ENCODE assay signal across 7 mouse cellular contexts in the genomic region with DNA sequence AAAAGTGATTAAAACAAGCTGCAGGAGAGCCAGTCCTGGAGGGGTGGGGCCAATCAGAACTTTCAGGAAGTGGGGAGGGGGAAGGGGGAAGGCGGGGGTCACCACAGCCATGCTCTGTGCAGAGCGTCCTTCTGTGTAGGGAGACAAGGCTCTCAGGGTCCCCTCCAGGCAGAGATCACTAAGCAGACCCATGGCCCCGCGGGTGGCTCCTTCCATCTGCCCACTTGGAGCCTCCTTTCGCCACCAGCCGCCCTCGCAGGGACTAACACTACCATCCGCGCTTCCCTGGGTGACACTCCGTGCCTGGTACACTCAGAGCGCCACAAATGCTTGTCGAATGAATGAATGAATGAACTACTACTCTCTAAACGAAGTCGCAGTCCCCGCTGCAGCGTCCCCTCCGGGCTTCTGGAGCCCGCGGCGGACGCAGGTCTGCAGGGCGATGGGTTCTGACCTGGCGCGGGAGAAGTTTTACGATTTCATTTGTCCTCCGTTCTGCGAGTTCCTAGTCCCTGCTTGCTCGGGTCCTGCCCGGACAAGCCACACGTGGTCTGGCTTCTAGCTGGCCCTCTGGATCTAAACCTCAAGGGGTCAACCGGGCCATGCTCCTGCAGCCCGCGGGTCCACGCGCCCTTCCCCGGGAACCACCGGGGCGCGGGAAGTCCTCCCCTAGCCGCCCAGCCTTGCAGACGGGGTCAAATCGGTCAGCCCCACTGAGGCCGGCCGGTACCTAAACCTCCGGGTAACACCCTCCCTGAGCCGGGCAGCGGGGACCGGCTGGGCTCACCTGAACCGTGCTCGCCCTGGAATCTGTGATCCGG. TPM values are rescaled to one million over a fixed set of nuclear protein-coding genes. Genes with fewer than 3 reads are reported as not detected.
DNase-seq lines count a peak whose midpoint lies in the region; ATAC-seq and TF ChIP-seq lines count a peak whose summit lies in the region.

No protein-coding gene starts in this region.

- H3K4me2 ChIP-seq in lung, postnatal 0 days (replicated peaks; ENCODE audit: low read depth, low read length), result peak overlapping the region; percentile 100
- peak overlapping the region; percentile 69 for H3K4me2 ChIP-seq in liver, embryonic 12.5 days
- H3K4me2 ChIP-seq in stomach, embryonic 15.5 days, result peak overlapping the region; percentile 88

- no peak overlapping the region for H3K27ac ChIP-seq in lung, postnatal 0 days (ENCODE audit: low read length)
- peak overlapping the region; percentile 33; the same call in 1 of the 2 replicates for H3K27ac ChIP-seq in liver, embryonic 12.5 days
- H3K27ac ChIP-seq in stomach, embryonic 15.5 days, result peak overlapping the region; percentile 93

- H3K4me3 ChIP-seq in lung, postnatal 0 days (ENCODE audit: low read depth, low read length), result peak overlapping the region; percentile 56
- H3K4me3 ChIP-seq in liver, embryonic 12.5 days, result peak overlapping the region; percentile 55
- H3K4me3 ChIP-seq in stomach, embryonic 15.5 days (replicated peaks), result peak overlapping the region; percentile 71

- H3K9me3 ChIP-seq in lung, postnatal 0 days (ENCODE audit: low read length), result no peaks in the 10 kb centered on the region
- H3K9me3 ChIP-seq in liver, embryonic 12.5 days (replicated peaks), result no peaks in the 10 kb centered on the region
- H3K9me3 ChIP-seq in stomach, embryonic 15.5 days, result no peaks in the 10 kb centered on the region

- TF ChIP-seq EP300 in lung, postnatal 0 days (IDR thresholded peaks at IDR 0.05), result no peak

- H3K9ac ChIP-seq in lung, postnatal 0 days (replicated peaks; ENCODE audit: low read depth), result peak overlapping the region; percentile 51
- peak overlapping the region; percentile 47 for H3K9ac ChIP-seq in liver, embryonic 12.5 days
- peak overlapping the region; percentile 73 for H3K9ac ChIP-seq in stomach, embryonic 15.5 days

- H3K27me3 ChIP-seq in lung, postnatal 0 days (replicated peaks; ENCODE audit: insufficient read depth, low read length), result peaks cover 6% of the 10 kb centered on the region; the same call in 1 of the 2 replicates
- peaks cover 74% of the 10 kb centered on the region for H3K27me3 ChIP-seq in liver, embryonic 12.5 days (replicated peaks)
- no peaks in the 10 kb centered on the region for H3K27me3 ChIP-seq in stomach, embryonic 15.5 days (replicated peaks)

- H3K36me3 ChIP-seq in lung, postnatal 0 days (ENCODE audit: insufficient read depth, low read length), result no peaks in the 10 kb centered on the region
- H3K36me3 ChIP-seq in liver, embryonic 12.5 days, result no peaks in the 10 kb centered on the region
- H3K36me3 ChIP-seq in stomach, embryonic 15.5 days, result no peaks in the 10 kb centered on the region

- ATAC-seq in lung, postnatal 0 days, result peak; percentile 3
- ATAC-seq in liver, embryonic 12.5 days, result no peak
- ATAC-seq in stomach, embryonic 15.5 days (ENCODE audit: insufficient read depth, low FRiP score, low read depth), result peak; percentile 48
- no peak for ATAC-seq in erythroid progenitor cell, adult 5-6 weeks (replicated peaks; ENCODE audit: low FRiP score, poor library complexity, severe bottlenecking)

- H3K4me1 ChIP-seq in lung, postnatal 0 days (ENCODE audit: insufficient read depth, low read depth, low read length), result peaks cover 21% of the 10 kb centered on the region
- 0 out of 2 replicates have a peak, but pooled peaks cover 11% of the 10 kb centered on the region for H3K4me1 ChIP-seq in liver, embryonic 12.5 days
- H3K4me1 ChIP-seq in stomach, embryonic 15.5 days, result peaks cover 51% of the 10 kb centered on the region

- DNase-seq in lung, postnatal 0 days (ENCODE audit: low spot score), result no peak
- no peak for DNase-seq in lung, postnatal 36 days
- DNase-seq in embryo, embryonic 10 days (ENCODE audit: low spot score), result peak; percentile 64
- peak; percentile 50 for DNase-seq in heart, postnatal 4 days

- WGBS in lung, postnatal 0 days, result under 1% methylated on average over 46 of the region's 51 CpGs
- 2% methylated on average over 51 of the region's 51 CpGs for WGBS in liver, embryonic 12.5 days (ENCODE audit: insufficient replicate concordance)
- under 1% methylated on average over 51 of the region's 51 CpGs for WGBS in stomach, embryonic 15.5 days

- TF ChIP-seq CTCF in lung, postnatal 0 days (IDR thresholded peaks at IDR 0.05), result no peak

RNA-seq across cellular contexts. Expression of gene Sulf2, which starts 1.4 kb away (rescaled TPM):
- 10.8 and 13.6 TPM in 2 replicates for polyA plus RNA-seq in lung, postnatal 0 days (2015; fragmentation: Nextera tagmentation; extraction: Ambion mirVana)
- total RNA-seq in heart, postnatal 4 days (2021), result 100 to 1,000 TPM; 124 to 129 TPM
- polyA plus RNA-seq in liver, embryonic 12.5 days (2016; fragmentation: Nextera tagmentation; extraction: Ambion mirVana), result 7.5 and 11.8 TPM in 2 replicates
- 121 and 140 TPM in 2 replicates for polyA plus RNA-seq in stomach, embryonic 15.5 days (2015; fragmentation: Nextera tagmentation; extraction: Ambion mirVana)
- 3.4 and 6.1 TPM in 2 replicates for total RNA-seq in erythroid progenitor cell, adult 5-6 weeks (2015; ENCODE audit: low replicate concordance)
- 2.4 and 3.7 TPM in 2 replicates for total RNA-seq in erythroid progenitor cell, adult 5-6 weeks (2017; ENCODE audit: low replicate concordance)

Comparison
In these comparisons a context has a peak if more than half of its experiments do, and no peak if none do; other contexts are left out.
1. ATAC-seq: peak in lung, postnatal 0 days (single experiment) and stomach, embryonic 15.5 days (single experiment); none in liver, embryonic 12.5 days (single experiment) and erythroid progenitor cell, adult 5-6 weeks (single experiment).
2. DNase-seq: peak in embryo, embryonic 10 days (single experiment) and heart, postnatal 4 days (single experiment); none in lung, postnatal 0 days (single experiment) and lung, postnatal 36 days (single experiment).
3. Peak in every context shown above with its lines, with median percentiles within 50 percentile points of each other: H3K4me2 ChIP-seq, H3K4me3 ChIP-seq and H3K9ac ChIP-seq.